Mouse (Mus musculus): ENCODE results near the gene Pced1a. TPM values are rescaled to one million over a fixed set of nuclear protein-coding genes. Genes with fewer than 3 reads are reported as not detected.

The Pced1a gene
- polyA plus RNA-seq, 1 experiment from 2014 or later = 10.1 TPM

DNA sequence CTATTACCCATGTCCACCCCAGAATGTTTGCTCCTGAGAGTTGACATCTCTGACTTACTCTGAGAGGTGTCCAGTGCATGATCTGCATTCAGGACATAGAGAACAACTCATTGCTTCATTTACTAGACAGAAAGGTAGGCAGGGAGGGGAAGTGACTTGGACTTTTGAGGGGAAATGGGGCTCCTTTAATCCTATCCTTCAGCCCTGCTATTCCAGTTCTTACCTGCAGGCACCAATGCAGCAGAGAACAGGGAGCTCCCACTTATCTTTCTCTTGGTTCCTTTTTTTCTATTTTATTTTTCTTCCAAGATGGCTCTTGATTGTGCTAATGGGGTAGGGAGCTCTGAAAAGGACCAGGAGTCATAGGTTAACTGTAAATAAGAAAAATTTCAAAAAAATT lies 23.9 kb upstream of the Pced1a start:
- no peak overlapping the region for H3K9ac ChIP-seq (ENCODE audit: low read length)
- peaks cover 17% of the 10 kb centered on the region for H3K4me1 ChIP-seq (replicated peaks; ENCODE audit: control insufficient read depth, insufficient read depth, low read length)
- H3K4me2 ChIP-seq (ENCODE audit: low read length) = no peak overlapping the region
- H3K4me3 ChIP-seq (ENCODE audit: low read depth, low read length) = no peak overlapping the region
- H3K9me3 ChIP-seq (ENCODE audit: control insufficient read depth, low read length) = no peaks in the 10 kb centered on the region
- H3K36me3 ChIP-seq (ENCODE audit: control insufficient read depth, insufficient read depth, low read length) = peaks cover 22% of the 10 kb centered on the region
- no peak overlapping the region for H3K27ac ChIP-seq (ENCODE audit: low read depth)
- DNase-seq (ENCODE audit: low spot score) (no peak), ATAC-seq (replicated peaks; ENCODE audit: low FRiP score, low TSS enrichment, low read depth) (no peak)
- H3K27me3 ChIP-seq (replicated peaks; ENCODE audit: control insufficient read depth, insufficient read depth, low read length) = no peaks in the 10 kb centered on the region

- Histone ChIP-seq H3K27me3 (replicated peaks; ENCODE audit: control insufficient read depth, insufficient read depth, low read length) (no peaks in the 10 kb centered on the region), H3K4me2 (ENCODE audit: low read length) (no peak overlapping the region), H3K4me1 (replicated peaks; ENCODE audit: control insufficient read depth, insufficient read depth, low read length) (no peaks in the 10 kb centered on the region), H3K4me3 (ENCODE audit: low read depth, low read length) (no peak overlapping the region), H3K27ac (ENCODE audit: low read depth) (no peak overlapping the region), H3K36me3 (ENCODE audit: control insufficient read depth, insufficient read depth, low read length) (peaks cover 84% of the 10 kb centered on the region), H3K9ac (ENCODE audit: low read length) (no peak overlapping the region), H3K9me3 (ENCODE audit: control insufficient read depth, low read length) (no peaks in the 10 kb centered on the region)
- WGBS = 82% methylated on average over 10 of the region's 10 CpGs
- DNase-seq (ENCODE audit: low spot score) (no peak), ATAC-seq (replicated peaks; ENCODE audit: low FRiP score, low TSS enrichment, low read depth) (no peak)
Measured at GRCm38 (mm10) chr2:130442162-130442561, 17.7 kb upstream of the Pced1a start.

- H3K27ac ChIP-seq (ENCODE audit: low read depth) = no peak overlapping the region
- no peak overlapping the region for H3K9ac ChIP-seq (ENCODE audit: low read length)
- no peak overlapping the region for H3K4me2 ChIP-seq (ENCODE audit: low read length)
- H3K9me3 ChIP-seq (ENCODE audit: control insufficient read depth, low read length) = no peaks in the 10 kb centered on the region
- H3K4me3 ChIP-seq (ENCODE audit: low read depth, low read length) = no peak overlapping the region
- H3K4me1 ChIP-seq (replicated peaks; ENCODE audit: control insufficient read depth, insufficient read depth, low read length) = no peaks in the 10 kb centered on the region
- ATAC-seq (replicated peaks; ENCODE audit: low FRiP score, low TSS enrichment, low read depth) (no peak; the same call in 1 of the 2 replicates), DNase-seq (ENCODE audit: low spot score) (no peak)
- no peaks in the 10 kb centered on the region for H3K27me3 ChIP-seq (replicated peaks; ENCODE audit: control insufficient read depth, insufficient read depth, low read length)
- H3K36me3 ChIP-seq (ENCODE audit: control insufficient read depth, insufficient read depth, low read length) = peaks cover 74% of the 10 kb centered on the region
- 91% methylated on average over 4 of the region's 4 CpGs for WGBS
Measured at GRCm38 (mm10) chr2:130439840-130440480, 15.5 kb upstream of the Pced1a start.

DNA sequence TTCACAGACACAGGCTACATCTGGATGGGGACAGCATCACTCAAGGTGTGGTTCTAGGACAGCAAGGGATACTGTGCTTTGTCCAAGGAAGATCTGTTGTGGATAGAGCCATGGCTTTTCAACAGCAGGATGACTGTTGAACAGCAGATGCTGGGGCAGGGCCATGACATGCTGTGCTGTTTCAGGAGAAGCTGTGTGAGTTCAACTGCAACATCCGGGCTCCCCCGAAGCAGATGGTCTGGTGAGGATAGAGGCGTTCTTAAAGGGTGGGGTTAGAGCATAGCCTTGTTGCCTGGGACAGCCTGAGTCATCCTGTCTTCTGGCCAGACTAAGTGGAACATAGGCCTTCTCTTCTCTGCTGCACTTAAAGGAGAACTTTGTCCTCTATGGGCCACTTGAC lies 14.4 kb upstream of the Pced1a start:
- Histone ChIP-seq H3K27ac (ENCODE audit: low read depth) (no peak overlapping the region), H3K4me3 (ENCODE audit: low read depth, low read length) (no peak overlapping the region), H3K27me3 (replicated peaks; ENCODE audit: control insufficient read depth, insufficient read depth, low read length) (no peaks in the 10 kb centered on the region), H3K36me3 (ENCODE audit: control insufficient read depth, insufficient read depth, low read length) (peaks cover 66% of the 10 kb centered on the region), H3K4me2 (ENCODE audit: low read length) (no peak overlapping the region), H3K4me1 (replicated peaks; ENCODE audit: control insufficient read depth, insufficient read depth, low read length) (no peaks in the 10 kb centered on the region), H3K9ac (ENCODE audit: low read length) (no peak overlapping the region), H3K9me3 (ENCODE audit: control insufficient read depth, low read length) (no peaks in the 10 kb centered on the region)
- 82% methylated on average over 3 of the region's 3 CpGs for WGBS
- ATAC-seq (replicated peaks; ENCODE audit: low FRiP score, low TSS enrichment, low read depth) (no peak), DNase-seq (ENCODE audit: low spot score) (no peak)

DNA sequence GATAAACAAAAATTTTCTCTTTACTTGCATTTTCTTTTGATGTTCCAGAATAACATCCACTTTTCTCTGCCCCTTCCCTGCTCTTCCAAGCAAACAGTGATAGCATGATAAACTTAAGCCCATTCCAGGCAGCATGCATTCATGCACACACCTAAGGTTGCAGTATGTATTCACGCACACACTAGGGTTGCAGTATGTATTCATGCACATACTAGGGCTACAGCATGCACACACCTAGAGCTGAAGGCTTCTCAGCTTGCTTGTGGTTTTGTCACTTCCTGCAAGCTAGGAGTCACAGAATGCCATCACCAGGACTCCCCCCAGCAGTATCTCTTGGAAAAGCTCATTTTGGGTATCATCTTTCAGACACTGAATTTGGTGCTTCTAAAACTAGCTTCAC lies 12.3 kb upstream of the Pced1a start:
- DNase-seq (ENCODE audit: low spot score) = no peak
- H3K27ac ChIP-seq (ENCODE audit: low read depth) = no peak overlapping the region
- H3K9me3 ChIP-seq (ENCODE audit: control insufficient read depth, low read length) = no peaks in the 10 kb centered on the region
- WGBS = 98% methylated on average over 1 of the region's 1 CpGs
- no peak overlapping the region for H3K4me3 ChIP-seq (ENCODE audit: low read depth, low read length)
- H3K27me3 ChIP-seq (replicated peaks; ENCODE audit: control insufficient read depth, insufficient read depth, low read length) = no peaks in the 10 kb centered on the region
- peaks cover 47% of the 10 kb centered on the region for H3K36me3 ChIP-seq (ENCODE audit: control insufficient read depth, insufficient read depth, low read length)
- H3K4me1 ChIP-seq (replicated peaks; ENCODE audit: control insufficient read depth, insufficient read depth, low read length) = no peaks in the 10 kb centered on the region
- no peak overlapping the region for H3K9ac ChIP-seq (ENCODE audit: low read length)
- no peak overlapping the region for H3K4me2 ChIP-seq (ENCODE audit: low read length)
- no peak for ATAC-seq (replicated peaks; ENCODE audit: low FRiP score, low TSS enrichment, low read depth)

DNA sequence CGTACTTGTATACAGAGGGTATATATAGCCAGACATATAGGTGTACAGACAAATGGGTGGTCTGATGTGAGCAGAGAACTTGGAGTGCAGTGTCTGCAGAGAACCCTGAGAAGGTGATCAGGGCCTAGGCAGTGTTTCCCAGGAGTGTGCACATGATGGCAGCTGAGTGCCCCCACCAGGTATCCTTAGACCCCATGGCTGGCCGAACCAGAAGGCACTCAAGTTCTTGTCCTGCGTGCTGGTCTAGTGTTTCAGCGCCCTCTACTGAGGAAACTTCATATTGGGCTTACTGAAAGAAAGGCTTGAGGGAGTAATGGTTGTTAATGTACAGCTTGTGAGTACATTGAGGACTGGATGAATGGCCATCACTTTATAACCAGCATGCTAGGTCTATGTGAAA lies 8.7 kb upstream of the Pced1a start:
- no peak overlapping the region for H3K4me2 ChIP-seq (ENCODE audit: low read length)
- H3K4me1 ChIP-seq (replicated peaks; ENCODE audit: control insufficient read depth, insufficient read depth, low read length) = no peaks in the 10 kb centered on the region
- peak; percentile 59 for DNase-seq (ENCODE audit: low spot score)
- no peak overlapping the region for H3K4me3 ChIP-seq (ENCODE audit: low read depth, low read length)
- H3K27me3 ChIP-seq (replicated peaks; ENCODE audit: control insufficient read depth, insufficient read depth, low read length) = no peaks in the 10 kb centered on the region
- peaks cover 16% of the 10 kb centered on the region; the same call in 1 of the 2 replicates for H3K36me3 ChIP-seq (ENCODE audit: control insufficient read depth, insufficient read depth, low read length)
- no peak overlapping the region for H3K9ac ChIP-seq (ENCODE audit: low read length)
- WGBS = 23% methylated on average over 4 of the region's 4 CpGs
- H3K27ac ChIP-seq (ENCODE audit: low read depth) = no peak overlapping the region
- H3K9me3 ChIP-seq (ENCODE audit: control insufficient read depth, low read length) = no peaks in the 10 kb centered on the region
- ATAC-seq (replicated peaks; ENCODE audit: low FRiP score, low TSS enrichment, low read depth) = no peak

DNA sequence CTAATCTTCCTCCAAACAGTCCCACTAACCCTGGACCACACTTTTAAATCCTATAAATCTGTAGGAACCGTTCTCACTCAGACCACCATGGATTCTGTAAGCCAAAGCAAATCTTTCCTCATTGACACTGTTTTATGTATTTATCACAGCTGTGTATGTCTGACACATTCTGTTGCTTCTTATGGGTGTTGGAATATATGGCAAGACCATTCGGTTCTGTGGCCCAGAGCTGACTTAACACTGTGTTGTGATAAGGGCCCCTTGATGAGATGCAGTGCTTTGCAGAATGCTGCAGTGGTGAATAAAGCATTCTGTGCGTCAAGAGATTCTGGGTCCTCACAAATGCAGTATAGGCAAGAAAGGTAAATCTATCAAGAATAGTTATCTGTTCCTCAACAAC lies 7.7 kb upstream of the Pced1a start:
- no peaks in the 10 kb centered on the region for H3K9me3 ChIP-seq (ENCODE audit: control insufficient read depth, low read length)
- ATAC-seq (replicated peaks; ENCODE audit: low FRiP score, low TSS enrichment, low read depth) (no peak), DNase-seq (ENCODE audit: low spot score) (no peak)
- H3K27ac ChIP-seq (ENCODE audit: low read depth) = no peak overlapping the region
- no peak overlapping the region for H3K4me2 ChIP-seq (ENCODE audit: low read length)
- WGBS = 87% methylated on average over 3 of the region's 3 CpGs
- H3K36me3 ChIP-seq (ENCODE audit: control insufficient read depth, insufficient read depth, low read length) = 0 out of 2 replicates have a peak, but pooled peaks cover 7% of the 10 kb centered on the region
- no peaks in the 10 kb centered on the region for H3K27me3 ChIP-seq (replicated peaks; ENCODE audit: control insufficient read depth, insufficient read depth, low read length)
- no peak overlapping the region for H3K9ac ChIP-seq (ENCODE audit: low read length)
- H3K4me1 ChIP-seq (replicated peaks; ENCODE audit: control insufficient read depth, insufficient read depth, low read length) = no peaks in the 10 kb centered on the region
- H3K4me3 ChIP-seq (ENCODE audit: low read depth, low read length) = no peak overlapping the region

- Histone ChIP-seq H3K4me1 (replicated peaks; ENCODE audit: control insufficient read depth, insufficient read depth, low read length) (peaks cover under 1% of the 10 kb centered on the region; the same call in 1 of the 2 replicates), H3K9me3 (ENCODE audit: control insufficient read depth, low read length) (no peaks in the 10 kb centered on the region), H3K27ac (ENCODE audit: low read depth) (no peak overlapping the region), H3K4me3 (ENCODE audit: low read depth, low read length) (no peak overlapping the region), H3K27me3 (replicated peaks; ENCODE audit: control insufficient read depth, insufficient read depth, low read length) (no peaks in the 10 kb centered on the region), H3K4me2 (ENCODE audit: low read length) (no peak overlapping the region), H3K9ac (ENCODE audit: low read length) (no peak overlapping the region), H3K36me3 (ENCODE audit: control insufficient read depth, insufficient read depth, low read length) (0 out of 2 replicates have a peak, but pooled peaks cover 7% of the 10 kb centered on the region)
- ATAC-seq (replicated peaks; ENCODE audit: low FRiP score, low TSS enrichment, low read depth) (no peak), DNase-seq (ENCODE audit: low spot score) (no peak)
- WGBS = 88% methylated on average over 3 of the region's 3 CpGs
Measured at GRCm38 (mm10) chr2:130430484-130430883, 6.0 kb upstream of the Pced1a start.

DNA sequence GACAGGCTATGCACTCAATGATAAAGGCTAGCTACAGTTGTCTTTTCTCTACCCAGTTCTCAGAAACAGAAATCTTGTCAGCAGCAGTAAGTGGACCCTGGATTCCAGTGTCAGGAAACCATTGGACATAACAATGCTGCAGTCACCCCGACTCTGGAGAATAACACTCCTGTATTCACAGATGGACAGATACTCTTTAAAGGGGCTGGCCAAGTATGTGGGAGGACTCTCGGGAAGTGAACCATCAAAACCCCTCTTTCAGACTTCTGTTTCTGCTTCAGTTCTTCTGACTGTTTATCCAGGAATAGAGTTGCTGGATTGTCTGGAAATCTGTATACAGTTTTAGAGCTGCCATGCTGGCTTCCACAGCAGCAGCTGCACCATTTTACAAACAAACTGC lies 5.3 kb upstream of the Pced1a start:
- Histone ChIP-seq H3K9ac (ENCODE audit: low read length) (no peak overlapping the region), H3K4me1 (replicated peaks; ENCODE audit: control insufficient read depth, insufficient read depth, low read length) (peaks cover 6% of the 10 kb centered on the region; the same call in 1 of the 2 replicates), H3K4me2 (ENCODE audit: low read length) (no peak overlapping the region), H3K9me3 (ENCODE audit: control insufficient read depth, low read length) (no peaks in the 10 kb centered on the region), H3K4me3 (ENCODE audit: low read depth, low read length) (no peak overlapping the region), H3K27me3 (replicated peaks; ENCODE audit: control insufficient read depth, insufficient read depth, low read length) (no peaks in the 10 kb centered on the region), H3K36me3 (ENCODE audit: control insufficient read depth, insufficient read depth, low read length) (0 out of 2 replicates have a peak, but pooled peaks cover 7% of the 10 kb centered on the region), H3K27ac (ENCODE audit: low read depth) (no peak overlapping the region)
- DNase-seq (ENCODE audit: low spot score) = no peak
- WGBS = 50% methylated on average over 2 of the region's 2 CpGs
- no peak for ATAC-seq (replicated peaks; ENCODE audit: low FRiP score, low TSS enrichment, low read depth)
